Mouse (Mus musculus): ENCODE data around the gene Hyal2.

DNA sequence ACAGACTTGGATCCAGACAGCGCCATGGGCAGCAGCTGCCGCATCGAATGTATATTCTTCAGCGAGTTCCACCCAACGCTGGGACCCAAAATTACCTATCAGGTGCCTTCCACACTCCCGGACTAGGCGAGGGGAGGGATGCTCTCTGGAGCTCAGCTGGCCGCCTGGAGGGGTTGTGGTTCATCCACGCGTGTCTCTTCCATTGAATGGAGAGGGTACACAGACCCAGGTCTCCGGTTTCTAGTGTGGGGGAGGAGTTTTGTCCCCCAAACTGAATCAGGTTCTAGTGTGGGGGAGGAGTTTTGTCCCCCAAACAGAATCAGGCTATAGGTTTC, 25.4 kb upstream of the Hyal2 start:
- TF ChIP-seq CTCF (IDR thresholded peaks at IDR 0.05; ENCODE audit: insufficient read depth, low read depth, low read length): no peak
- TF ChIP-seq POLR2A (IDR thresholded peaks at IDR 0.05; ENCODE audit: insufficient read depth, low read depth, low read length): no peak

Measured in olfactory bulb, adult 2 months (tissue).